Mouse (Mus musculus): ENCODE measurements around the gene Nck2.
"Not testable (repeated sequence)": the region's sequence is repeated elsewhere in the genome, so short reads cannot be mapped to it uniquely, and the experiment has no call there.

Gene Nck2

GRCm38 (mm10) chr1:43501920-43502791 is 57.8 kb downstream of the Nck2 start:
- in situ Hi-C loops (cut with MboI, MseI), result no loop called here

DNA sequence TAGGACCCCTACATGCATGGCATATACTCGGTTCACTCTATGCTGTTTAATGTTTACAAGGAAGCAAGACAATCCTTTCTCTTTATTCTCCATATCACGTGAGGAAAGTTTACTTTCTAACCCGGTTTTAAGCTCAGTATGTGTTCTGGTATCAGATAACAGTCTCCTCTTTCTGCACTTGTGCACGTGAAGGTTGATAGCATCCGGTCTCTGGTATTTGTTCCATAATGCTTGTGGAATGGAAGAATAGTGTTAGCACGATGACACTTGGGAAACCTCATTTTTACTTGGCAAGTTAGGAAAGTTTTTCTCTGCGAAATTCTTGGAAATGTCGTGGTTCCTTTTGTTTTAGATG is 58.4 kb downstream of the Nck2 start:
- in situ Hi-C loops (cut with MboI, MseI), result no loop called here

DNA sequence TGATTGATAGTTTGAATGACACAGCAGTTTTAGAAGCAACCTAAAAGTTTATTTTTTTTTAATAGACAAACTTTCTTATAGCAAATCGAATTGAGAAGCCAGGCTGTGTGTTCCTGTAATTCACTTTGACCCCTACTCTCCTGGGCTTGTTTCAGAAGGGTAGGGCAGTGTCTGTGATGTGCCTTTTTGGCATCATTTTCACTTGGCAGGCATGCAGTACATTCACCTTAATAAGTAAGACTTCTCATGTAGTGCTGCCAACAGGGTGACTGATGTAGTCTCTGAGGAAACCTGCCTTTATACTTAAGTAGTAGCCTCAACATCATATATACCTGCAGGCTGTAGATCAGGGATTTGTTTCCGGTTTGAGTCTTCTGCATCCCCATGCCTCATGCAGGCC is 58.9 kb downstream of the Nck2 start:
- in situ Hi-C loops (cut with MboI, MseI), result no loop called here

- in situ Hi-C loops (cut with MboI, MseI), result no loop called here
These were observed 59.3 kb downstream of the Nck2 start for GRCm38 (mm10) chr1:43503676-43504075.

- in situ Hi-C loops (cut with MboI, MseI), result no loop called here
These were observed 59.9 kb downstream of the Nck2 start for GRCm38 (mm10) chr1:43504235-43504634.

DNA sequence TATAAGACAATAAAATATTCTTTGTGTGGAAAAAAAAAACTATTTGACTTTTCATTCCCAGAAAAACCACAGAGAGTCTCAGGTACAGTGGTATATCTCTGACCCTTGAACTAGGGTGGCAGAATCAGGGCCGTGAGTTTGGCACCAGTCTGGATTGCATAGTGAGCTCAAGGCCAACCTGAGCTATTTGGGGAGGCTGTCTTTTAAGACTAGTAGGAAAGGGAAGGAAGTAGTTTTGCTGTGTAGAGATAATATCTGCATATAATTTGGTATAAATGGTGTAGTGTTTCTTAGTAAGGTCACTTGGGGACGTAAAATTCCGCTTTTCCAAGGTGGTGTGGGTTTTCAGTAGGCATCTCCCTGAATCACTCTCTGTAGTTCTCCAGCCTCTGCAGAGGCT is 62.3 kb downstream of the Nck2 start:
- in situ Hi-C loops (cut with MboI, MseI), result no loop called here

GRCm38 (mm10) chr1:43507809-43508208 is 63.4 kb downstream of the Nck2 start:
- in situ Hi-C loops (cut with MboI, MseI), result no loop called here

DNA sequence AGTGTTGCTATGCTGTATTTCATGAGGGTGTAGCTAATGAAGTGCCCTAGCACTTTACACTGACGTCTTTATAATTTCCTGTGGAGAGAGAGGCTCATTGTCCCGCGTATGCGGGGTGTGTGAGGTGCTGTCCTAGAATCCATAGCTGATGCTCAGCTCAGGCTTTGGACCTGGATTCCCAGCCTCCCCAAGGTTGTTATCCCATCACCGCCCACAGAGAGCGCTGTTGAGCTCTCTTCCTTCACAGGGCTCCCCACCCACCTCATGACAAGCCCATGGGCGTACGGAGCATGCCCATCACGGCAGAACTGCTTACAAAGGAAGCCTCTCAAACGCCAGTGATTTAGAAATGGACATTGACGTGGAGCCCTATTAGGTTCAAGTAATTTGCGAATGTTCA is 66.9 kb downstream of the Nck2 start:
- in situ Hi-C loops (cut with MboI, MseI), result no loop called here

GRCm38 (mm10) chr1:43511667-43512066 is 67.3 kb downstream of the Nck2 start:
- in situ Hi-C loops (cut with MboI, MseI), result no loop called here

GRCm38 (mm10) chr1:43517405-43517804 is 73.0 kb downstream of the Nck2 start:
- in situ Hi-C loops (cut with MboI, MseI), result no loop called here

DNA sequence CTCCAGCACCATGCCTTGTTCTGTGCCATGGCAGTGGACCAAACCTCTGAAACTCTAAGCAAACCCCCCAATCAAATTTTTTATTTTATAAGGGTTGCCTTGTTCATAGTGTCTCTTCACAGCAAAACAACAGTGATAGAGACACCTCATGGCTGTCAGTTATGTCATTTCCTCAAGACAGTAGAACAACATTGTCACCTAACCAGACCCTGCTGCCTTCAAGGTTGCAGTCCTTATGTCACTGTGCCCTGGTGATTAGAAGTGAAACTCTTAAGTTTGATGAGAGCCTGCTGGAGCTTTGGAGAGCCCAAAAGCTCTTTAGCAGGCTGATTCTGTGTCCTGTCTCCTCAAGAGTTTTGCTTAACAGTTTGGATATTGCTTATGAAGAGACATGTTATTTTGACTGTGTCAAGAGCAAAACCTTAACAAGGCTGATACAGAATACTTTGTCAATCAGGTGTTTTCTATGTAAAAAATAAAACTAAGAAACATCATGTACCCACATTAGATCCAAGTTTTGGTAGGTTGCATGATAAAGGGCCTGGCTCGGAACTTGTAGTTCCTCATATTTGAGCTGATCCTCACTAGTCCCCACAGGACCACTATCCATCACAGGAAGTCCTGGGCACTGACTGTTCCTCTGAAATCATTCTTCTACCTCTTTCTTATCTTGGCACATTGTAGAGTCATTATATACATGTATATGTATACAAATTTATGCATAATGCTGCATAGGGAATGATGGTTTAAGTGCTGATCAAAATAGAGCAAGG is 76.0 kb downstream of the Nck2 start:
- in situ Hi-C loops (cut with MboI, MseI), result no loop called here

DNA sequence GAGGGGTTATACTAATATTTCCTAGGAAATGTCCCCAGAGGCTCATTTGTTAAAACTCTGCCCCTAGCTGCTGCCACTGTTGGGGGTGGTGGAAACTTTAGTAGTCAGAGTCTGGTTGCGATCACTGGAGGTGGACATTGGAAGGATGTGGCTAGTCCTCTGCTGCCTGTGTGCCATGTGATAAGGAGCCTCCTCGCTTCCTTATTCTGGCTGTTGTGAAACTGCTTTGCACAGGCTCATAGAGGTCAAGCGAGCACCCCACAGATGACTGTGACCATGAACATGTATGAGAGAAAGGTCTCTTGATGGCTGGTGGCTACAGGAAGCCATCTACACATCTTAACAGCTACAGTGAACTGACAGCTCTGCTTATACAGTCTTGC is 76.6 kb downstream of the Nck2 start:
- in situ Hi-C loops (cut with MboI, MseI), result no loop called here

DNA sequence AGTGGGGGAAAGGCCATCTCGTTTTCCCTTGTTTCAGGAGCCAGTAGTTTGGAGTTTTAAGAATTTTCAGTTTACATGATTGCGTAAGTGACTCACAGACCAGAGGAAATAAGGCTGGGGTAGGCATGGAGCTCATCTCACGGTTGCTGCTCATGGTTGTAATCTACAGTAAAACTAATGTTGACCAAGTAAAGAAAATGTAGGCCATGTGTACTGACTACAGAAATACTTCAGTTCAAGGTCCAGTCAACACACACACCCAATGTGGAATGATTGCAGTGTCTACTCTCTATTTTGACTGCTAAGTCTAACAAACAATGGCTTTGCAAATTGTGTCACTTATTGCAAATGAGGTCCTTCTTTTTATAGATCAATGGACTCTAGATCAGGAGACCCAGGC is 77.1 kb downstream of the Nck2 start:
- in situ Hi-C loops (cut with MboI, MseI), result no loop called here

DNA sequence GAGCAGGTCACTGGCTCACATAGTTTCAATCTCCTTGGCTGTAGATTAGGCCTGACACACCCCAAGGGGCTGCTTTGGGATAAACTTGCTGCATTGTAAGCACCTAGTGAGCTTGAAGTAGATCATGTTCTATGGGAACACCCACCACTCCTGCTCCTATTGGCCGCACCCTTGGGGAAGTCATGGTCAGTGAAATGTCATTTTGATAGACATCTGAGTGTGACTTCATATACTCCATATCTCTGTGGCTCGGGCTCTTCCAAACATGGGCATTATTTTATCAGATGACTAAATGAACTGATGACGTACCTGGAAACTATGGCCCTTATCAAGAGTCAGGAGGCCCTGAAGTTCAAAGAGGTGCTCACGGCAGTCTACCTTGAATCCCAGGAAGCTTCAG is 77.6 kb downstream of the Nck2 start:
- in situ Hi-C loops (cut with MboI, MseI), result no loop called here

DNA sequence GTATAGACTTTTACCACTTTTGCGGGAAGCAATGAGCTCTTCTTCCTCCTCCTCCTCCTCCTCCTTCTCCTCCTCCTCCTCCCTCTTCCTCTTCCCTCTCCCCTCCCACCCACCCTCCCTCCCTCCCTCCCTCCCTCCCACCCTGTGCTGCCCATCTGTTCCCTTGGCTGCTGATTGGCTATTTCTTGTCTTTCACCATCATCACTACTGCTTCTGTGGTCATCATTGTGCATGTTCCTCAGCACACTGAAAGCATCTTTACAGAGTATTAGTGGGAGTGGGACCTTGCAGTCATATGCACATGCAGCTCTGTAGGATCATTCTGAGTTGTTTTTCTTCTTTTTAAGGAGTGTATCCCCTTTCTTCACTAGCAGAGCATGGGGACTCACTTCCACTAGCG is 78.6 kb downstream of the Nck2 start:
- in situ Hi-C loops (cut with MboI, MseI), result no loop called here

DNA sequence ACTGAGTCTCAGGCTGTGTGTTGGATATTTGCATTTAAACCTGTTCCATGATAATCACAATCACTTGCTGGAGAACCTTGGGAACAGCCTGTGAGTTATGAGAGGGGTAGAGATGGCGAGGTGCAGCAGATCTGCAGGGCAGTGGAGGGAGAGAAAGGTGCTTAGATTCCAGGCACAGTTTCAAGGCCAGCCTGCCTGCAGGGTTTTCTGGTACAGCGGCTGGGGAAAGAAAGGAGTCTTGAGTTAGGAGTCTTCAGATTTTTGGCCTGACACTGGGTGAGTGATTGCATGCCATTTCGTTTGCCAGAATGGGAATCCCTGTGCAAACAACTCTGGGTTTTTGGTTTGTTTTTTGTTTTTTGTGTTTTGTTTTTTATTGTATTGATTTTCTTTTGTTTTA is 80.0 kb downstream of the Nck2 start:
- in situ Hi-C loops (cut with MboI, MseI), result no loop called here

GRCm38 (mm10) chr1:43528275-43528674 is 83.9 kb downstream of the Nck2 start:
- in situ Hi-C loops (cut with MboI, MseI), result no loop called here

GRCm38 (mm10) chr1:43529086-43529485 is 84.7 kb downstream of the Nck2 start:
- in situ Hi-C loops (cut with MboI, MseI), result no loop called here

GRCm38 (mm10) chr1:43530295-43531020 is 86.1 kb downstream of the Nck2 start:
- in situ Hi-C loops (cut with MboI, MseI), result no loop called here

- in situ Hi-C loops (cut with MboI, MseI), result no loop called here
These were observed 86.9 kb downstream of the Nck2 start for GRCm38 (mm10) chr1:43531307-43531706.

GRCm38 (mm10) chr1:43532279-43532678 is 87.9 kb downstream of the Nck2 start:
- in situ Hi-C loops (cut with MboI, MseI), result no loop called here

DNA sequence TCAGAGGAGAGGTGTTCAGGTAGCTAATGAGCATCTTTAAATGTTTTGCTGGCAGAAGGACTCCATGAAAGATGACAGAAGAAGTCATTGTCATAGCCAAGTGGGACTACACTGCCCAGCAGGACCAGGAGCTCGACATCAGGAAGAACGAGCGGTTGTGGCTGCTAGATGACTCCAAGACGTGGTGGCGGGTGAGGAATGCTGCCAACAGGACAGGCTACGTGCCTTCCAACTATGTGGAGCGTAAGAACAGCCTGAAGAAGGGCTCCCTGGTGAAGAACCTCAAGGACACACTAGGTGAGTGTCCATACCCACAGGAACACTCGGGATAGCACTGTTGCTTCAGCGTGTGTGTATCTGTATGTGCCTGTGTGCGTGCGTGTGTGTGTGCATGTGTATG is 89.1 kb downstream of the Nck2 start:
- in situ Hi-C loops (cut with MboI, MseI), result not testable (repeated sequence)

Data from regulatory T cell (primary cell).